Mouse (Mus musculus) hindbrain, embryonic 12.5 days (tissue): ENCODE results near the gene Agk. TPM values are rescaled to one million over a fixed set of nuclear protein-coding genes. Genes with fewer than 3 reads are reported as not detected.

Source experiments
- ATAC-seq: fragments of 200-750 bp; cut with Nextera tagmentation; 2 replicates; pipeline ENCODE4 v1.8.0; 2017; ENCODE audit warnings: moderate TSS enrichment; ENCODE audit not compliant: low FRiP score
- H3K27ac ChIP-seq: fragments of 300-500 bp; sonication (generic); 2 replicates; pipeline ENCODE4 v1.5.1; 2016; ENCODE audit warnings: mild to moderate bottlenecking
- H3K27me3 ChIP-seq: fragments of 300-500 bp; sonication (generic); 2 replicates; pipeline ENCODE4 v1.6.1; 2016; ENCODE audit warnings: mild to moderate bottlenecking
- H3K36me3 ChIP-seq: fragments of 300-500 bp; sonication (generic); 2 replicates; pipeline ENCODE4 v1.6.1; 2016; ENCODE audit warnings: mild to moderate bottlenecking
- H3K4me1 ChIP-seq: fragments of 300-500 bp; sonication (generic); 2 replicates; pipeline ENCODE4 v1.6.1; 2016
- H3K4me2 ChIP-seq: fragments of 300-500 bp; sonication (generic); replicated peaks from 2 replicates; pipeline ENCODE4 v1.6.1; 2016; ENCODE audit warnings: mild to moderate bottlenecking
- H3K4me3 ChIP-seq: fragments of 300-500 bp; sonication (generic); 2 replicates; pipeline ENCODE4 v1.5.1; 2016; ENCODE audit warnings: mild to moderate bottlenecking
- H3K9ac ChIP-seq: fragments of 300-500 bp; sonication (generic); 2 replicates; pipeline ENCODE4 v1.6.1; 2016; ENCODE audit warnings: mild to moderate bottlenecking, moderate library complexity
- H3K9me3 ChIP-seq: fragments of 300-500 bp; sonication (generic); replicated peaks from 2 replicates; pipeline ENCODE4 v1.6.1; 2016; ENCODE audit warnings: mild to moderate bottlenecking
- WGBS: fragments of 180-500 bp; shearing (Covaris S2); methylation state at CpG from one replicate; pipeline ENCODE4 v1.1.7; 2016; 5-methylcytosine and 5-hydroxymethylcytosine counted together
- polyA plus RNA-seq: library from polyadenylated mRNA; unstranded; fragments of >200 nt; fragmentation: Nextera tagmentation; extraction: Ambion mirVana; gene quantifications from 2 replicates; pipeline ENCODE4 v1.2.1, GENCODE M21; 2016

Agk gene
- polyA plus RNA-seq, 1 experiment from 2014 or later, result 36.4 TPM

DNA sequence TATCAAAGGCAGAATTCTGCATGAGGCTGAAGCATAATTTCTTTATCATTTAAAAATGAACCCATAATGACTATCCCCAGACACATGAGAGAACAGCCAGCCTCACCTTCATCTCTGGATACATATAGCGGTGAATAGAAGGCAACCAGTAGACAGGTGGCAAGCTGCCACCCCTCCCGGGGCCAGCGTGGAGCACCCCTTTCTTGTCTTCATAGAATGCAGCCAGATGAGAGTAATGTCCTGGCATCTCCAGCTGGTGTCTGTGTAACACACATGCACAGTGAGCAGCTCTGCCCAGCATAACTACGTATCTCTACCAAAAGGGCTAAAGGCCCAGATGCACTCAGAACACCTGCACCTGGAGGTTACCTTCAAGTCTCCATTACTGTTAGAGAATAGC is 93.4 kb downstream of the Agk start:
- Histone ChIP-seq H3K4me1 (no peaks in the 10 kb centered on the region), H3K27ac (no peak overlapping the region), H3K4me3 (no peak overlapping the region), H3K9ac (no peak overlapping the region), H3K4me2 (no peak overlapping the region), H3K9me3 (no peaks in the 10 kb centered on the region), H3K27me3 (no peaks in the 10 kb centered on the region), H3K36me3 (peaks cover 12% of the 10 kb centered on the region; the same call in 1 of the 2 replicates)
- WGBS, result 95% methylated on average over 4 of the region's 4 CpGs
- no peak for ATAC-seq

DNA sequence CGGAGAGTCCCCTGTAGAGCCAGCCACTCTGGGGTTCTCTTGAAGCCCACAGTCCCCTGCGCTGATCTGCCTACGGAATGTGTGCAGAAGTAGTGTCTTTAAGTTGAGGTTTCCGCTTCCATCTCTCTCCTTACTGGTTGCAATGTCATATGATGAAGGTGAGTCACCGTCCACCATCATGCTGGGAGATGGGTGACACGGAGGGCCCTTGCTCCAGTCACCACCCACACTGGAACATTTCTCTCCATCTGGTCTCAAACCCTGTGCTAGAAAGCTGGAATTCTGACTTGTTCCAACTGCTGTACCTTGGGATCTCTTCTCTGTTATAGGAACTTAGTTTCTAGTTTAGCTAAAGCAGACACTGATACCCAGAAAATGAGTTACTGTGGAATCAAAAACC is 96.1 kb downstream of the Agk start:
- no peak for ATAC-seq
- no peak overlapping the region for H3K9ac ChIP-seq
- H3K4me1 ChIP-seq, result no peaks in the 10 kb centered on the region
- no peak overlapping the region for H3K27ac ChIP-seq
- peaks cover 8% of the 10 kb centered on the region; the same call in 1 of the 2 replicates for H3K36me3 ChIP-seq
- no peak overlapping the region for H3K4me2 ChIP-seq
- no peaks in the 10 kb centered on the region for H3K27me3 ChIP-seq
- H3K4me3 ChIP-seq, result no peak overlapping the region
- WGBS, result 96% methylated on average over 6 of the region's 6 CpGs
- H3K9me3 ChIP-seq, result no peaks in the 10 kb centered on the region

DNA sequence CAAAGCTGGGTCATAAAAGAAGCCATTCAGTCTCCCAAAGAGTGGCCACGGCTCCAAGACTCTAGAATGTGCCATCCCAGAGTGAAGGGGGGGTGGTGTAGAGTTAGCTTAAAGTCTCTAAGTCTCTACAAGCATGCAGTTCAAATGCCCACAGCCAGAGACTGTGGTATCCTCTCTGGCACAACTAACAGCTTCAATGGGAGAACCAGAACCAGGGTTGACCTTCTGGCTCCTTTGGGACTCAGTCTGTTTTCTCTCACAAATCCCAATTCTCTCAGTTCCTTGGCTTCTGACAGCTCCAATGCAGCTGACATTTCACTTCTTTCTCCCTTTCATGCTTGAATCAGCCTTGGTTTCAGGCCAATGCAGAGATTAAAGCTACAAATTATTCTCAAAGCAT is 98.0 kb downstream of the Agk start:
- H3K27ac ChIP-seq, result no peak overlapping the region
- no peak for ATAC-seq
- no peak overlapping the region for H3K4me3 ChIP-seq
- H3K27me3 ChIP-seq, result no peaks in the 10 kb centered on the region
- no peak overlapping the region for H3K9ac ChIP-seq
- no peak overlapping the region for H3K4me2 ChIP-seq
- WGBS, result 92% methylated on average over 1 of the region's 1 CpGs
- H3K9me3 ChIP-seq, result no peaks in the 10 kb centered on the region
- no peaks in the 10 kb centered on the region for H3K4me1 ChIP-seq
- H3K36me3 ChIP-seq, result peaks cover 3% of the 10 kb centered on the region; the same call in 1 of the 2 replicates

DNA sequence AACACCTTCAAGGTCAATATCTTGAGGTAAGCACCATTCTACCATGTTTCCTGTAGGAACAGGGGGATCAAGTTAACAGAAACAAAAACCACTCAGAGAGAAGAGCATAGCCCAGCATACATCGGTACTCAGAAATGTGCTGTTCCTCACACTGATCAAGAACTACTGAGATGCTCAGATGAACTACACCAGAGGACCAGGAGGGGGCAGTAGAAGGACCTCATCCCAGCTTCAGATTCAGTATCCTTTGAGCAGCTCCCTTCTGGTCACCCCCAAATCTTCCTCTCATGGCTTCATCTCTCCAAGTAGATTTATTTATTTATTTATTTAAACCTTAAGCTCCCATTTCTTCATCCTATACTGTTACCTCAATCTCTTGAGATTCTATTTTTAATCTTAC is 98.8 kb downstream of the Agk start:
- no peak overlapping the region for H3K4me2 ChIP-seq
- peaks cover 3% of the 10 kb centered on the region; the same call in 1 of the 2 replicates for H3K36me3 ChIP-seq
- no peaks in the 10 kb centered on the region for H3K27me3 ChIP-seq
- H3K4me3 ChIP-seq, result no peak overlapping the region
- no peak for ATAC-seq
- 80% methylated on average over 1 of the region's 1 CpGs for WGBS
- no peaks in the 10 kb centered on the region for H3K4me1 ChIP-seq
- no peaks in the 10 kb centered on the region for H3K9me3 ChIP-seq
- no peak overlapping the region for H3K27ac ChIP-seq
- no peak overlapping the region for H3K9ac ChIP-seq

DNA sequence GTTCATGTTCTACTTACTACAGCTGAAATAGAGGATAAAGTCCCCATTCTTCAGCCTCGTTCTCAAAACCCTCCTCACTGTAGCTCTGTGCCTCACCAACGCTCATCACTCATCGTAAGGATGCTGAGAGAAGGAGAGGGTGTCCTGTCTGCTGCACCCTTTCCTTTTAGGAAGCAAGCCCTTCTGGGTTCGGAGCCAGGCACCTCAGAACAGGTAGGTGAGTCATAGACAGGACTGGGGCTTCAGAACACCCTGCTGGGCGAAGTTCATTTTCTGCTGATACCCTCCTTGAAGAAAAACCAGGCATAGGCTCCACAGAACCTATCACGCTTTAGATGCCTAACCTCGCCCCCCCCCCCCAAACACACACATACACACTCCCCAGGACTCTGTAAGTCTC is 102.5 kb downstream of the Agk start:
- Histone ChIP-seq H3K27me3 (no peaks in the 10 kb centered on the region), H3K4me3 (no peak overlapping the region), H3K4me1 (peaks cover 6% of the 10 kb centered on the region; the same call in 1 of the 2 replicates), H3K27ac (no peak overlapping the region), H3K9me3 (no peaks in the 10 kb centered on the region), H3K4me2 (no peak overlapping the region), H3K9ac (no peak overlapping the region), H3K36me3 (no peaks in the 10 kb centered on the region)
- ATAC-seq, result no peak
- 88% methylated on average over 7 of the region's 7 CpGs for WGBS

DNA sequence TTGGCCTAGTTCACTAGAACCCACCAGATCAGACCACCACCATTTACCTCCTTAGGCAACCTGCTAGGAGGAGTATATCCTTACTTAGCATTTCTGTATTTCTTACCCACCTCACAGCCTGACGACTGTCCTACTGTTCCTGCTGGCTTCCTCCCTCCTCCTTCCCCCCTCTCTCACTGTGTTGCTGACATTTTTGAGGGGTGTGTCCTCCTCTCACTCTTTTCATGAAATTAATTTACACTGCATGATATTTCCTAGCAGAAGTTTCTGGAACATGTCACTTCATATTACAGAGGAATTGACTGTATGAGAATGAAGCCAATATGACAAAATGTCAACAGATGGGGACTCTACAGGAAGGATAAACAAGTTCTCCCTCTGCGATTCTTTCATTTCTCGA is 103.7 kb downstream of the Agk start:
- no peaks in the 10 kb centered on the region for H3K36me3 ChIP-seq
- 76% methylated on average over 3 of the region's 3 CpGs for WGBS
- peaks cover 8% of the 10 kb centered on the region; the same call in 1 of the 2 replicates for H3K4me1 ChIP-seq
- H3K27ac ChIP-seq, result no peak overlapping the region
- H3K9me3 ChIP-seq, result no peaks in the 10 kb centered on the region
- H3K9ac ChIP-seq, result no peak overlapping the region
- no peak overlapping the region for H3K4me2 ChIP-seq
- no peak for ATAC-seq
- H3K27me3 ChIP-seq, result no peaks in the 10 kb centered on the region
- no peak overlapping the region for H3K4me3 ChIP-seq

DNA sequence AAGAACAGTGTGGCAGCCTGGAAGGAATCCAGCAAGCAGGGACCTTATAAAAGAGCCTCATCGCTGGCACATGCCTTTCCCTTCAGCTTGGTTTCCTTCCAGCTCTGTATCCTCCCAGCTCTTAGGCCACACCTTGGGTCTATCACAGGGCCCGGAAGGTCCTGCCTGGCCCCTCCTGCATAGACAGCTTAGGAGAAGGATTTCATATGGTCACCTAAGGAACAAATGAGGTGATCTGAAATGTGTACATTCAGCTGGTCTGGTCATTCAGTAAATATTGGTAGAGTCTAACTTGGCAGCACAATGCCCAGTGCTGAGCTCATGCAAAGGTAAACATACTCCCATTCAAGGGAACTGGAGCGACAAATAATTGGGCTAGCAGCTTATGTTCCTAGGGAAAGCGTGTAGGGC is 104.6 kb downstream of the Agk start:
- Histone ChIP-seq H3K4me3 (no peak overlapping the region), H3K4me2 (no peak overlapping the region), H3K9ac (no peak overlapping the region), H3K27me3 (no peaks in the 10 kb centered on the region), H3K36me3 (no peaks in the 10 kb centered on the region), H3K4me1 (peaks cover 13% of the 10 kb centered on the region), H3K27ac (no peak overlapping the region), H3K9me3 (no peaks in the 10 kb centered on the region)
- WGBS, result 79% methylated on average over 4 of the region's 4 CpGs
- no peak for ATAC-seq

DNA sequence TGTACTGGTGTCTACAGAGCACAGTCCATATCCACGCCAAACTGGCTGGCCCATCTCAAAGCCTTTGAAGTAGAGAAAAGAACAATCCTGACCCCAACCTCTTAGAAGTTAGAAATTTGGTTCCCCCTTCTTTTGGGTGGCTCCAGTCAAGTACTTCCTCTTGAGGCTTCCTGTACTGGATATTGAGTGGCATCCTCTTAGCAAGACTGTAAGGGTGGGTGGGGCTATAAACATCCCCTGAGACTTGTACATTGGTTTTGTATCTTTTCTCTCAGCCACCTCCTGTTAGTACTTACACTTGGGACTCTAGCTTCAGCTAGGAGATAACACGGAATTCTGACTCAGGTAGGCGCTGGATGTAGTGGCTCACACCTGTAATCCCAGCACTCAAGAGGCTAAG is 105.3 kb downstream of the Agk start:
- ATAC-seq, result no peak
- peaks cover 18% of the 10 kb centered on the region for H3K4me1 ChIP-seq

DNA sequence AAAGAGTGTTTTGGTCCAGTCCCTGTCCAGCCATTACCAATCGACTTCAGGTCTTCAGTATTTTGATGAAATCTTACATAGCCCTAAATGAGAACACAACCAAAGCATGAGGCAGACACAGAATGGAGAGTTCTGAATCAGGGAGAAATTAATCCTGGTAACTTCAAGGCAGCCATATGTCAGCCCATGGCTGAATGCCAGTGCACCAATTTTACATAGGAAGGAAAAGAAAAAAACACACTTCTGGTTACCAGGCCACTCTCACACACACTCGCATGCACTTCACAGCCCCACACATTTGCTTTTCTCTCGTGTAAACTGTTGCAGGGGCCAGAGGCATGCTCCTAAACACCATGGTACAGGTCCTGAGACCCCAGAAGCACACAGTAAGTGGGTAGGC is 105.9 kb downstream of the Agk start:
- H3K9ac ChIP-seq, result no peak overlapping the region
- peaks cover 18% of the 10 kb centered on the region for H3K4me1 ChIP-seq
- H3K9me3 ChIP-seq, result no peaks in the 10 kb centered on the region
- ATAC-seq, result no peak
- no peaks in the 10 kb centered on the region for H3K27me3 ChIP-seq
- no peak overlapping the region for H3K4me2 ChIP-seq
- no peaks in the 10 kb centered on the region for H3K36me3 ChIP-seq
- 91% methylated on average over 3 of the region's 3 CpGs for WGBS
- no peak overlapping the region for H3K4me3 ChIP-seq
- H3K27ac ChIP-seq, result no peak overlapping the region

More for the DNA sequence above, 105.3 kb downstream of the Agk start:
- Histone ChIP-seq H3K4me3 (no peak overlapping the region), H3K27ac (no peak overlapping the region), H3K4me2 (no peak overlapping the region), H3K27me3 (no peaks in the 10 kb centered on the region), H3K9ac (no peak overlapping the region), H3K36me3 (no peaks in the 10 kb centered on the region), H3K9me3 (no peaks in the 10 kb centered on the region)
- WGBS, result 89% methylated on average over 3 of the region's 3 CpGs

DNA sequence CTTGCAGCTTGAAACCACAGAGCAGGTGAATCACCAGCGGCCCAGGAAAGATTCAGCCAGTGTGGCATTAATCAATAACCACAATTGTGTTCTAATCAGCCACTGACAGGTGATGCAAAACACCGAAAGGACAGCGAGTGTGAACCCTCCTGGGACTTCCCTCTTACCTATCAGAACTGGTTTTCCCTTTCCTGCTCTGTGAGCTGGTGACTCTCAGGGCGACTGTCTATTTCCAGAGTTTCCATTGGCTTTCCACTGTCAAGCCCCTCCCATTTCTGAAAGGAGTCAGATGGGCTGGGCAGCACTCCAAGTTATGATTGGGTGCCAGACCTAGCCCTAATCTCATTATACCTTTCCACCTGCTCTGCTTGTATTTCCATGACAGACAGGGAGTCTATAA is 106.4 kb downstream of the Agk start:
- no peaks in the 10 kb centered on the region for H3K9me3 ChIP-seq
- no peaks in the 10 kb centered on the region for H3K36me3 ChIP-seq
- no peak overlapping the region for H3K27ac ChIP-seq
- peaks cover 18% of the 10 kb centered on the region for H3K4me1 ChIP-seq
- WGBS, result 57% methylated on average over 4 of the region's 4 CpGs
- no peak overlapping the region for H3K4me2 ChIP-seq
- no peak overlapping the region for H3K4me3 ChIP-seq
- ATAC-seq, result no peak
- no peak overlapping the region for H3K9ac ChIP-seq
- no peaks in the 10 kb centered on the region for H3K27me3 ChIP-seq

DNA sequence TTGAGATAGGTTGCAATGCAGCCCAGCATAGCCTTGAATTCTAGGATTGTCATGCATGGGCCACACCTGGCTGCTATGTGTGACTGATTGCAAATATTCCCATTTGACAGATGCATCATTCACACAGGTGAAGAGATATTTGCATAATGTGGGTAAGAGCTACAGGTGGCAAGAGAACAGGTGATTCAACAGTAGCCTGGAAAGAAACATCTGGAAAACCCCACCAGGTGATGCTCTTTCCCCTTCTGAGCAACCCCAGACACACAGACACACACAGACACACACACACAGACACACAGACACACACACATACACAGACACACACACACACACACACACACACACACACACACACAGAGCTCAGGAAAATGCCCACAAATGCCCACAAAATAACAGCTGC is 106.8 kb downstream of the Agk start:
- Histone ChIP-seq H3K4me3 (no peak overlapping the region), H3K9me3 (no peaks in the 10 kb centered on the region), H3K27me3 (no peaks in the 10 kb centered on the region; the same call in 1 of the 2 replicates), H3K4me2 (no peak overlapping the region), H3K27ac (no peak overlapping the region), H3K9ac (no peak overlapping the region), H3K36me3 (no peaks in the 10 kb centered on the region), H3K4me1 (peaks cover 18% of the 10 kb centered on the region)
- no peak for ATAC-seq

DNA sequence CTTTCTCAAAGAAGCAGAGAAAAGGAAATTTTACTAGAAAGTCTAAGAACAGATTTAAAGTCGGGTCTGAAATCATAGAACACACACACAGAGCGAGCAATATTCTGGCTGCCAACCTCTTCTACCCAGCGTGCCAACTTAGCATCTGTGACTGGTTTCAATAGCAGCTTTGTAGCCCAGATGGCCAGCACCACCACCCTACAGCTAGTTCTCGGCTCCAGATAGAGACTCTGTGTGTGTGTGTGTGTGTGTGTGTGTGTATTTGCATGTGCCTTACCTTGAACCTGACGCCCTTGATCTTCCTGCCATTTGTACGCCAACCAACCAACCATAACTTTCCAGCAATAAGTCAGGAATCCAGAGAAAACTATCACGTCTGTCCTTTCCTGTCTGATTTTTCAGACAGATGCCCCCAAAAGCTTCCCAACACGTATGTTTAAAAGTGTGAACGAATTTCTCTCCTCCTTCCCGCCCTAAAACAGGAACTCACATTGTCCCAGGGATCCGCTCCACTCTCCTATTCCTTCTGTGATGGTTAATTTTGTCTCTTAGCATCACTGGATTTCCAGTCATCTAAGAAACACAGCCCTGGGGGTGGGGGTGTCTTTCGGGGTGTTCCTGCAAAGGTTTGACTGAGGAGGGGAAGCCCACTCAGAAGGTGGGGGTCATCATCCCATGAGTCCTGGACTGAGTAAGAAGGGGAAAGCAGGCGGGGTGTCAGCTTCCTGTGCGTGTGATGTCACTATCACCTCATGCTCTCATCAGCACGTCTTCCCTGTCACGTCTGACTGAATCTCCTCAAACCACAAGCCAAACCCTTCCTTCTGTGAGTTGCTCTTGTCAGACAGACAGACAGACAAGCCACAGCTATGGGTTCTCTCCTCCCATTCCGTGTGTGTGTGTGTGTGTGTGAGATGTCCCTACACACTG is 107.6 kb downstream of the Agk start:
- WGBS, result 90% methylated on average over 17 of the region's 17 CpGs
- no peaks in the 10 kb centered on the region for H3K9me3 ChIP-seq
- no peaks in the 10 kb centered on the region for H3K36me3 ChIP-seq
- H3K4me2 ChIP-seq, result no peak overlapping the region
- ATAC-seq, result no peak
- no peak overlapping the region for H3K9ac ChIP-seq
- no peak overlapping the region for H3K4me3 ChIP-seq
- peaks cover 4% of the 10 kb centered on the region; the same call in 1 of the 2 replicates for H3K27me3 ChIP-seq
- peaks cover 18% of the 10 kb centered on the region for H3K4me1 ChIP-seq
- H3K27ac ChIP-seq, result no peak overlapping the region

DNA sequence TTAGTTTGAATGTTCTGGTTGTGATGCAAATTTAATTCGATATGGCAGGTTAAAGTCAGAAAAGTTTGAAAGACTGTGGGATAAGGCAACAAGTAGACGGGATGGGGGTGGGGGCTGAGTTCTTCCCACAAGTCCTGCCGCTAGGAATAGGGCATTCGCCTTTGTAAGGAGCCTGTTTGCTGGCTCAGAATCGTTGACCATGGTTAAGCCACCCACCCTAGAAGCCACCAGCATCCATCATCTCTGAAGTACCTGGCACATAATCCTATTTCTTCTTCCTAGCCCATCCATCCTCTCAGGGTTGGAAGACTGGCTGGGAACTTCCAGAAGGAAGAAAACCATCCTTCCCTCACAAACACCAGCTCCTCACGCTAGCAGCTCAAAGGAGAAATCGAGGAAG is 109.7 kb downstream of the Agk start:
- peaks cover 7% of the 10 kb centered on the region; the same call in 1 of the 2 replicates for H3K27me3 ChIP-seq

More for the DNA sequence above, 109.7 kb downstream of the Agk start:
- WGBS, result 4% methylated on average over 7 of the region's 7 CpGs
- Histone ChIP-seq H3K9me3 (no peaks in the 10 kb centered on the region), H3K9ac (peak overlapping the region; percentile 86), H3K4me2 (peak overlapping the region; percentile 81), H3K4me3 (peak overlapping the region; percentile 86), H3K4me1 (peaks cover 17% of the 10 kb centered on the region), H3K36me3 (no peaks in the 10 kb centered on the region), H3K27ac (peak overlapping the region; percentile 86; the same call in 1 of the 2 replicates)
- ATAC-seq, result no peak
